Mouse (Mus musculus): ENCODE data around the gene Arrdc5.

DNA sequence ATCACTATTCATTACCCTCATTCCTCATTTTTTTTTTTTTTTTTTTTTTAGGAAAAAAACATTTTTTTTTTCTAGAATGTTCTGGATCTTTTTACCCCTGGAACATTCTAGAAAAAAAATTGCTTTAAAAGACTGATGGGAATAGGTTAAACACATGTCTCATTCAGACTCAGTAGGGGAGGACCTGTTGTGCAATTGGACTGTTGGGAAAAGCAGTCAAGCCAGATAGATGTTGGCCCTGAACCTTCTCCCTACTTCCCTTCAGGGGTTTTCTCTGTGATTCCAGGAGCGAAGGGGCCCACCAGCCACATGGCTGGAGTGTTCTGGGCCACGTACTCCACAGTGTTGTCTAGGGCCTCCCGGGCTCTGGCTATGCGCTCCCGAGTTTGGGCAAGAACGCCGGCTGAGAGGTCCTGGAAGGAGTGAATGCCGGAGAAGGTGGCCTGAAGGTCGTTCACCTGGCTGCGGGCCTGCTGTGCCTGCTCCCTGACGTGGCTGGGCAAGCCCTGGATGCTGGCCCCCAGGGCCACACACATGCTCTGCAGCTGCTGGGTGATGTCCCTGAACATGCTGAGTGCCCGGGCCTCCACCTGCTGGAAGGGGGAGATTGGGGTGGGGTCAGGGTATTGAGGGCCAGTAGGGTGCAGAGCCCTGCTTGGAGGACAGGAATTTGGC, 20.5 kb downstream of the Arrdc5 start:
- no peak for TF ChIP-seq CTCF (IDR thresholded peaks at IDR 0.05)
- TF ChIP-seq EP300 (IDR thresholded peaks at IDR 0.05): no peak

All from lung, postnatal 0 days (tissue).